Mouse (Mus musculus) testis, postnatal 10 days (tissue): ENCODE data around the gene G3bp2.

ENCODE experiments used
- DNase-seq: peaks from one replicate; pipeline ENCODE4 v3.0.0; 2021; ENCODE audit warnings: low spot score

The G3bp2 gene

DNA sequence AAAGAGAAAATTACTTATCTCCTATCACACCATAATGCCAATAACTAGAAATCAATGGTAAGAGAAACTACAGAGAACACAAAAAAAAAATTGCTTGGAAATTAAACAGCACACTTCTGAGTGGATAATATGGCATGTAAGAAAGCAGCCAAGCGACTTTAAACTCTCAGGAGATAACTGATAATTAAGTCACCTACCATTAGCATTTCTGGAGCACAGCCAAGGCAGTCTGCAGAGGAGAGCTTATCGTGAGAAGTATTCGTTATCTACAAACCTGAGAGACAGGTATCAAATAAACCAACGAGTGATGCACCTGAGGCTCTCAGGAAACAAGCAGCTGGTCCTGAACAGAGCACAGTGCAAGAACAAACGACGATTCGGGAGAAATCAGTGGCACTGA lies 71.8 kb downstream of the G3bp2 start:
- DNase-seq: no peak

DNA sequence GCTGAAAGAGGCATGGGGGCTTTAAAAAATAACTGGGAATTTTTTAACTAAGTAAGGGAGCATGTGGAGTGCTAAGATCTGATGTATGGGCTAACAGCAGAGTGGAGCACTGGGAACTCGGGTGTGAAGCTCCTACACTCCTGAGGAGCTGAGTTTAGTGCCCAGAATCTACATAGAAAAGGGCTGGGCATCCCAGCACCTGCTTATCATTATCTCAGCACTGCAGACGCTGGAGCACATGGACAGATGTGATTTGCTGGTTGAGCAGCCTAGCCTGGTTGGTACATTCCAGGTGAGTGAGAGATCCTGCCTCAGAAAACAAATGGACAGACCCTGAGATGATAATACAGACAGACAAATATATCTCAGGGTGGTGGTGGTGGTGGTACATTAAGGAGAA lies 73.7 kb downstream of the G3bp2 start:
- DNase-seq: no peak

DNA sequence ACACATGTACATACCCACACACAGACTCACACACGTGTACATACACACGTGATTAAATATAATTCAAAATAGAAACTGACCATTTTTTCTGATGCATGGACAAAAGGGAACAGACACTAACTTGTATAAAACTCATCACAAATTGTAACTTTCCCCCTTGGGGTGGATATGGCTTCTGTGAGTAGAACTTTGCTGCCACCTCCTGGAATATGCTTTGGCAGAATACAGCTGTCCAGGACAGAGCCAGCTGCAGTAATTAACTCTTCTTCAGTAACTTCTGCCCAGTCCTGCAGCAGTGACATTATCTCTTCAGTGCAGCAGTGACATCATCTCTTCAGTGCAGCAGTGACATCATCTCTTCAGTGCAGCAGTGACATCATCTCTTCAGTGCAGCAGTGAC lies 80.5 kb downstream of the G3bp2 start:
- DNase-seq: peak; percentile 51
